Mouse (Mus musculus): ENCODE data around the gene Kctd12. TPM values are rescaled to one million over a fixed set of nuclear protein-coding genes. Genes with fewer than 3 reads are reported as not detected.

Gene Kctd12
- total and polyA plus RNA-seq, 3 experiments, result 29.3 to 38.5 (median 33.3) TPM

- DNase-seq, result no peak
Observed at GRCm38 (mm10) chr14:102962019-102962418, 20.4 kb downstream of the Kctd12 start.

GRCm38 (mm10) chr14:102953511-102953910 is 28.9 kb downstream of the Kctd12 start:
- peak; percentile 30 for DNase-seq

- peak; percentile 80 for DNase-seq
Observed at GRCm38 (mm10) chr14:102951974-102952373, 30.5 kb downstream of the Kctd12 start.

- DNase-seq, result no peak
Observed at GRCm38 (mm10) chr14:102947796-102948195, 34.6 kb downstream of the Kctd12 start.

GRCm38 (mm10) chr14:102942222-102942843 is 40.1 kb downstream of the Kctd12 start:
- DNase-seq, result peak; percentile 21

GRCm38 (mm10) chr14:102934878-102935277 is 47.6 kb downstream of the Kctd12 start:
- DNase-seq, result no peak

- DNase-seq, result no peak
Observed at GRCm38 (mm10) chr14:102930933-102931332, 51.5 kb downstream of the Kctd12 start.

GRCm38 (mm10) chr14:102929545-102929944 is 52.9 kb downstream of the Kctd12 start:
- DNase-seq, result no peak

- no peak for DNase-seq
Observed at GRCm38 (mm10) chr14:102927847-102928466, 54.5 kb downstream of the Kctd12 start.

Small RNA genes within 50 kb of the gene (microRNA-seq; reads per million reads assigned to microRNA genes)
- 4.6 to 6.6 reads per million in 2 experiments for gene Mir5130

Other genes starting within 250 kb of the Kctd12 start
- gene Acod1, start 64.3 kb upstream of the Kctd12 start, total RNA-seq (2021), result not detected
- 0.06 TPM in 1 of 2 replicates, not detected in the other for gene Acod1, start 64.3 kb upstream of the Kctd12 start, polyA plus RNA-seq (2012; rRNA removed)
- gene Cln5, start 87.6 kb upstream of the Kctd12 start, total RNA-seq (2021), result 10 to 100 TPM; 33.0 to 35.2 TPM
- 38.2 and 38.7 TPM in 2 replicates for gene Cln5, start 87.6 kb upstream of the Kctd12 start, polyA plus RNA-seq (2012; rRNA removed)
- gene Fbxl3, start 116.9 kb upstream of the Kctd12 start, total RNA-seq (2021), result 10 to 100 TPM; 71.4 to 82.8 TPM
- 40.0 and 45.1 TPM in 2 replicates for gene Fbxl3, start 116.9 kb upstream of the Kctd12 start, polyA plus RNA-seq (2012; rRNA removed)

Measured in adrenal gland, adult 2 months (tissue).